Mouse (Mus musculus): ENCODE measurements at regions not wholly inside any gene's neighbourhood (a gene's known extent, or its start where the extent isn't known, plus 50 kb on each side); places are given as distances from the start of the nearest gene placed in this dataset.

GRCm38 (mm10) chr14:67145046-67145445 is 1136.0 kb upstream of the Gulo start:
- H3K9ac ChIP-seq (ENCODE audit: low read length), result no peak overlapping the region
- H3K4me2 ChIP-seq (ENCODE audit: low read length), result no peak overlapping the region
- H3K4me1 ChIP-seq (ENCODE audit: control insufficient read depth in 2 of 2, insufficient read depth in 2 of 2, low read length in 2 of 2), result peaks cover 8 to 15% of the 10 kb centered on the region in 2 experiments
- 82% methylated on average over 6 of the region's 6 CpGs for WGBS
- no peak overlapping the region for H3K4me3 ChIP-seq (ENCODE audit: control insufficient read depth in 1 of 2, insufficient read depth in 1 of 2, low read depth in 1 of 2, low read length in 2 of 2)
- H3K27ac ChIP-seq (replicated peaks in 1 of 2; ENCODE audit: control insufficient read depth in 1 of 2, insufficient read depth in 1 of 2, low read depth in 2 of 2, low read length in 2 of 2), result no peak overlapping the region
- no peak for ATAC-seq (ENCODE audit: insufficient number of reproducible peaks, insufficient read depth, low FRiP score, low read depth)
- no peaks in the 10 kb centered on the region for H3K27me3 ChIP-seq (ENCODE audit: control insufficient read depth, insufficient read depth, low read length)
- H3K9me3 ChIP-seq (ENCODE audit: control insufficient read depth, low read length), result no peaks in the 10 kb centered on the region
- no peaks in the 10 kb centered on the region for H3K36me3 ChIP-seq (ENCODE audit: control insufficient read depth, insufficient read depth, low read length)

DNA sequence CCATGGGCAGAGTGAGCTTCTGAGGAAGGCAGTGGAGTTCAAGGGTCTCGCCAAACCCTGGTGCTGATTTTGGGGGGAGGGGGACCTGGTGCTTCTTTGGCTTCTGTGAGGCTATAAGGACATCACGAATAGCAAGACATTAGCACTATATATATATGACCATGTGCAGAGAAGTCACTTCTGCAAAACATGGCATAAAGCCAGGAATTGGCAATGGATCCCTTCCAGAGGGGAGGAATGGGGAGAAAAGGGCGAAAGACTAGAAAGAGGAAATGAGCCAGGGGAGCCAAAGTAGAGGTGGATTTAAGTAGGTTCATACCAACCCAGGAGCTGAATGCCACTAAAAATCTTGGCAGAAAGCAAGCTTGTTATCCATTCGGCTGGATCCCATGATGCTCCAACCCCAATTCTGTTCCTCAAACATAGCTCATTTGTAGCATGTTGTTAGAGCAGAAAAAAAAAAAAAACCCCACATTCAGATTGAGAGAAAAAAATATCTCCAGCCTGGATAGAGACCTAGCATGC is 1135.5 kb upstream of the Gulo start:
- H3K4me2 ChIP-seq (ENCODE audit: low read length), result no peak overlapping the region
- H3K27me3 ChIP-seq (ENCODE audit: control insufficient read depth, insufficient read depth, low read length), result no peaks in the 10 kb centered on the region
- no peak overlapping the region for H3K27ac ChIP-seq (replicated peaks in 1 of 2; ENCODE audit: control insufficient read depth in 1 of 2, insufficient read depth in 1 of 2, low read depth in 2 of 2, low read length in 2 of 2)
- H3K9me3 ChIP-seq (ENCODE audit: control insufficient read depth, low read length), result no peaks in the 10 kb centered on the region
- no peaks in the 10 kb centered on the region for H3K36me3 ChIP-seq (ENCODE audit: control insufficient read depth, insufficient read depth, low read length)
- WGBS, result 82% methylated on average over 4 of the region's 4 CpGs
- H3K4me3 ChIP-seq (ENCODE audit: control insufficient read depth in 1 of 2, insufficient read depth in 1 of 2, low read depth in 1 of 2, low read length in 2 of 2), result no peak overlapping the region
- no peak overlapping the region for H3K9ac ChIP-seq (ENCODE audit: low read length)
- ATAC-seq (ENCODE audit: insufficient number of reproducible peaks, insufficient read depth, low FRiP score, low read depth), result no peak
- H3K4me1 ChIP-seq (ENCODE audit: control insufficient read depth in 2 of 2, insufficient read depth in 2 of 2, low read length in 2 of 2), result peaks cover 8 to 15% of the 10 kb centered on the region in 2 experiments

DNA sequence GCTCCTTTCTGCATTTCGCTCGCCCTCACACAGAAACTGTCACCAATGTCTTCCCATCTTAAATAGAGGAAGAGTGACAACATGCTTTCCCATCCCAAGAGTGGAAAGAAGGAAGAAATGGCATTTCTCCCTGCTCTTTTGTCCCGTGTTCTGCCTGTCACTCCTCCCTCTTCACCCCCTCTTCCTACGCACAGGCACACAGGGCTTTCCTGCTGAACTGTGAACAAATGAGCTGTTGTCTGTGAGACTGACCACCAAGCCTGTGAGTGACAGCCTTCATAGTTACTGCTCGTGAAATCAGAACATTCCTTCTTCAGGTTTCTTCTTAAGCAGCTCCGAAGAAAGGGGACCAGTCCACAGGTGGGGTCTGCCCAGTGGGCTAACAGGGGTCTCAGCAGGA is 1134.8 kb upstream of the Gulo start:
- Histone ChIP-seq H3K4me2 (ENCODE audit: low read length) (no peak overlapping the region), H3K27ac (replicated peaks in 1 of 2; ENCODE audit: control insufficient read depth in 1 of 2, insufficient read depth in 1 of 2, low read depth in 2 of 2, low read length in 2 of 2) (no peak overlapping the region), H3K4me3 (ENCODE audit: control insufficient read depth in 1 of 2, insufficient read depth in 1 of 2, low read depth in 1 of 2, low read length in 2 of 2) (no peak overlapping the region), H3K36me3 (ENCODE audit: control insufficient read depth, insufficient read depth, low read length) (no peaks in the 10 kb centered on the region), H3K9ac (ENCODE audit: low read length) (no peak overlapping the region), H3K9me3 (ENCODE audit: control insufficient read depth, low read length) (no peaks in the 10 kb centered on the region), H3K27me3 (ENCODE audit: control insufficient read depth, insufficient read depth, low read length) (no peaks in the 10 kb centered on the region), H3K4me1 (ENCODE audit: control insufficient read depth in 2 of 2, insufficient read depth in 2 of 2, low read length in 2 of 2) (peaks cover 8 to 15% of the 10 kb centered on the region in 2 experiments)
- 61% methylated on average over 6 of the region's 6 CpGs for WGBS
- ATAC-seq (ENCODE audit: insufficient number of reproducible peaks, insufficient read depth, low FRiP score, low read depth), result no peak

- Histone ChIP-seq H3K4me3 (ENCODE audit: control insufficient read depth in 1 of 2, insufficient read depth in 1 of 2, low read depth in 1 of 2, low read length in 2 of 2) (no peak overlapping the region), H3K9me3 (ENCODE audit: control insufficient read depth, low read length) (no peaks in the 10 kb centered on the region), H3K27ac (replicated peaks in 1 of 2; ENCODE audit: control insufficient read depth in 1 of 2, insufficient read depth in 1 of 2, low read depth in 2 of 2, low read length in 2 of 2) (no peak overlapping the region), H3K27me3 (ENCODE audit: control insufficient read depth, insufficient read depth, low read length) (no peaks in the 10 kb centered on the region), H3K36me3 (ENCODE audit: control insufficient read depth, insufficient read depth, low read length) (no peaks in the 10 kb centered on the region), H3K4me1 (ENCODE audit: control insufficient read depth in 2 of 2, insufficient read depth in 2 of 2, low read length in 2 of 2) (peaks cover 8 to 15% of the 10 kb centered on the region in 2 experiments), H3K9ac (ENCODE audit: low read length) (no peak overlapping the region), H3K4me2 (ENCODE audit: low read length) (no peak overlapping the region)
- WGBS, result 86% methylated on average over 6 of the region's 6 CpGs
- no peak for ATAC-seq (ENCODE audit: insufficient number of reproducible peaks, insufficient read depth, low FRiP score, low read depth)
These were observed 1133.7 kb upstream of the Gulo start for GRCm38 (mm10) chr14:67142556-67143250.

DNA sequence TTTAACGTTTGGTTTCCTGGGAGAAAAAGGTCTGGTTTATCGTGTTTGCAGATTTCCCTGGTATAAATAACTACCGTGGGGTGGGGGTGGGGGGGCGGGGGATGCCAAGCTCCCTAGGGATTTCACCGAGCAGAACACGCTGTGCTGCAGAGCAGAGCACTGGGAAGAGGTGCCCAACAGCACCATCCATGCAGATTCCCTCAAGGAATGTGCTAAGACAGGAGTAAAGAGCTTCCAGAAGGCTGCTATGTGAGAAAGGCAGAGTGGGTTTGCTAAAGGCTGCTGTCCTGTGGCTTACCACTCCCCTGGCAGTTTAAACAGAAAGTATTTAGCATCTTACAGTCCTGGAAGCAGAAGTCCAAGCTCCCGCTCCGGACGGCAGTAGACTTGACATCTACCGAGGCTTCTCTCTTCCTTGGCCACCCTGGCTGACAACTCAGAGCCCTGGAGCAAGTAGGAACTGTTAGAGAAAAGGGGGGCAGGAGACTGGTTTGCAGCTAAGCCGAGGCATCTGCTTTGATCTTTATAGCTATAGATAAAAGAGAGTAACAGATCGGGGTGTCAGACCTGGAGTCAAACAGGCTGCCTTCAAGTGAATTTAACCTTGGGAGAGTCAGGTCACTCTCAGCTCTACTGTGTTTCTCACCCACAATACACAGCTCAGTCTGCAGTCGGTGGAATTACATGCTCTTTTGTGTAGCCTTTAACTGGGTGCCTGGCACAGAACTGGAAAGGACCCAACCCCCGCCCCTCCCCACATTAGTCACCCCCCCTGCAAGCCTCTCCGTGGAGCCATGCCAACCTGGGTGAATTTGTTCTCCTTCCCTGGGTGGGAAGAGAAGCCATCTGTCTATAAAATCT is 1132.8 kb upstream of the Gulo start:
- H3K9ac ChIP-seq (ENCODE audit: low read length), result peak overlapping the region; percentile 52; the same call in 1 of the 2 replicates

DNA sequence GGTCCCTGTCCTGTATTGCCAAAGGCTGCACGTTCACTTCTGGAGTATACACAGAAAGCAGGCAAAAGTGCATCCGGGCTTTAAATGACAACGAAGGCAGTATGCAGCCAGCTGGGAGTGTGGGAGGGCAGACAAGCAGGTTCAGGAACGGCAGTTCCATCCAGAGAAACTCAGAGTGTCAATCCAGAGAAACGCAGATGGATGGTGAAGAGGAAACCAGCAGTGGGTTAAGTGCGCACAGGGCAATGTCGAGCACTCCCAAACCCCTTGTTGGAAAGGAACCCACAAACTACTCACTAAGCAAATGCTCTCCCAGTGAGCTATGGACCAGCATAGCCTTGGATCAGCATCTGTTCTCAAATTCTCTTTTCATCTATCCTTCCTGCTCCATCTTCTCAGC is 1132.1 kb upstream of the Gulo start:
- no peaks in the 10 kb centered on the region for H3K9me3 ChIP-seq (ENCODE audit: control insufficient read depth, low read length)
- H3K4me1 ChIP-seq (ENCODE audit: control insufficient read depth in 2 of 2, insufficient read depth in 2 of 2, low read length in 2 of 2), result peaks cover 10 to 17% of the 10 kb centered on the region in 2 experiments
- peak overlapping the region; percentile 55 for H3K4me2 ChIP-seq (ENCODE audit: low read length)
- 0 out of 2 replicates have a peak overlapping the region, but pooled peaks have one; percentile 52 for H3K9ac ChIP-seq (ENCODE audit: low read length)
- H3K36me3 ChIP-seq (ENCODE audit: control insufficient read depth, insufficient read depth, low read length), result no peaks in the 10 kb centered on the region
- 66% methylated on average over 7 of the region's 7 CpGs for WGBS
- H3K27ac ChIP-seq (replicated peaks in 1 of 2; ENCODE audit: control insufficient read depth in 1 of 2, insufficient read depth in 1 of 2, low read depth in 2 of 2, low read length in 2 of 2), result no peak overlapping the region
- H3K27me3 ChIP-seq (ENCODE audit: control insufficient read depth, insufficient read depth, low read length), result no peaks in the 10 kb centered on the region
- H3K4me3 ChIP-seq (ENCODE audit: control insufficient read depth in 1 of 2, insufficient read depth in 1 of 2, low read depth in 1 of 2, low read length in 2 of 2), result no peak overlapping the region; a peak in 1 of 4 replicates
- ATAC-seq (ENCODE audit: insufficient number of reproducible peaks, insufficient read depth, low FRiP score, low read depth), result no peak

More for the DNA sequence above, 1132.8 kb upstream of the Gulo start:
- H3K9me3 ChIP-seq (ENCODE audit: control insufficient read depth, low read length), result no peaks in the 10 kb centered on the region
- peak overlapping the region in 1 of 2 experiments; percentile 6; a peak in 1 of 4 replicates for H3K4me3 ChIP-seq (ENCODE audit: control insufficient read depth in 1 of 2, insufficient read depth in 1 of 2, low read depth in 1 of 2, low read length in 2 of 2)
- H3K36me3 ChIP-seq (ENCODE audit: control insufficient read depth, insufficient read depth, low read length), result no peaks in the 10 kb centered on the region
- H3K27ac ChIP-seq (replicated peaks in 1 of 2; ENCODE audit: control insufficient read depth in 1 of 2, insufficient read depth in 1 of 2, low read depth in 2 of 2, low read length in 2 of 2), result no peak overlapping the region; a peak in 1 of 4 replicates
- peak overlapping the region; percentile 55 for H3K4me2 ChIP-seq (ENCODE audit: low read length)
- 23% methylated on average over 15 of the region's 15 CpGs for WGBS
- peaks cover 8 to 15% of the 10 kb centered on the region in 2 experiments for H3K4me1 ChIP-seq (ENCODE audit: control insufficient read depth in 2 of 2, insufficient read depth in 2 of 2, low read length in 2 of 2)
- no peaks in the 10 kb centered on the region for H3K27me3 ChIP-seq (ENCODE audit: control insufficient read depth, insufficient read depth, low read length)
- ATAC-seq (ENCODE audit: insufficient number of reproducible peaks, insufficient read depth, low FRiP score, low read depth), result no peak

DNA sequence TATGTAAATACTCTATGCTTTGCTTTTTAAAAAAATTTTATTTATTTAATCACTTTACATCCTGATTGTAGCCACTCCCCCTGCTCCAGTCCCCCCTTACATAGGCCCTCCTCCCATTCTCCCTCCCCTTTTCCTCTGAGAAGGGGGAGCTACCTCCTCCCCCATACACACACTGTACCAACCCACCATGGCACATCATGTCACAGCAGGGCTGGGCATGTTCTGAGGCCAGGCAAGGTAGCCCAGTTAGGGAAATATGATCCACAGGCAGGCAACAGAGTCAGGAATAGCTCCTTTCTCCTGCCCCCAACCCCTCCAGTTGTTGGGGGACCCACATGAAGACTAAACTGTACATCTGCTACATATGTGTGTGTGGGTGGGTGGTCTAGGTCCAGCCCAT is 1130.7 kb upstream of the Gulo start:
- Histone ChIP-seq H3K4me2 (ENCODE audit: low read length) (no peak overlapping the region), H3K27me3 (ENCODE audit: control insufficient read depth, insufficient read depth, low read length) (no peaks in the 10 kb centered on the region), H3K4me3 (ENCODE audit: control insufficient read depth in 1 of 2, insufficient read depth in 1 of 2, low read depth in 1 of 2, low read length in 2 of 2) (no peak overlapping the region), H3K36me3 (ENCODE audit: control insufficient read depth, insufficient read depth, low read length) (no peaks in the 10 kb centered on the region), H3K9me3 (ENCODE audit: control insufficient read depth, low read length) (no peaks in the 10 kb centered on the region), H3K9ac (ENCODE audit: low read length) (no peak overlapping the region), H3K4me1 (ENCODE audit: control insufficient read depth in 2 of 2, insufficient read depth in 2 of 2, low read length in 2 of 2) (peaks cover 19 to 31% of the 10 kb centered on the region in 2 experiments), H3K27ac (replicated peaks in 1 of 2; ENCODE audit: control insufficient read depth in 1 of 2, insufficient read depth in 1 of 2, low read depth in 2 of 2, low read length in 2 of 2) (no peak overlapping the region)
- no peak for ATAC-seq (ENCODE audit: insufficient number of reproducible peaks, insufficient read depth, low FRiP score, low read depth)
